Mouse (Mus musculus) CD4-positive, CD25-positive, alpha-beta regulatory T cell, adult 2 months (primary cell): ENCODE results near the gene Cpox.
A peak's percentile ranks its signal among the peaks of the same experiment; 100 is the strongest.

Experiments
- DNase-seq: peaks from one replicate; pipeline ENCODE4 v3.0.0-alpha.2; 2012; ENCODE audit warnings: low read depth, low spot score

The Cpox gene

GRCm38 (mm10) chr16:58669264-58669663 is 828 bp upstream of the Cpox start:
- no peak for DNase-seq

GRCm38 (mm10) chr16:58670643-58671042 is 551 bp downstream of the Cpox start:
- peak; percentile 48 for DNase-seq

GRCm38 (mm10) chr16:58671212-58671985 is 1.3 kb downstream of the Cpox start:
- DNase-seq: no peak

GRCm38 (mm10) chr16:58672396-58672795 is 2.3 kb downstream of the Cpox start:
- no peak for DNase-seq

- no peak for DNase-seq
Measured at GRCm38 (mm10) chr16:58673811-58674410, 3.8 kb downstream of the Cpox start.

- no peak for DNase-seq
Measured at GRCm38 (mm10) chr16:58675256-58675655, 5.2 kb downstream of the Cpox start.

- DNase-seq: no peak
Measured at GRCm38 (mm10) chr16:58676156-58676555, 6.1 kb downstream of the Cpox start.

GRCm38 (mm10) chr16:58676633-58677032 is 6.5 kb downstream of the Cpox start:
- DNase-seq: no peak

GRCm38 (mm10) chr16:58677491-58677890 is 7.4 kb downstream of the Cpox start:
- no peak for DNase-seq

GRCm38 (mm10) chr16:58678660-58679059 is 8.6 kb downstream of the Cpox start:
- peak; percentile 46 for DNase-seq

GRCm38 (mm10) chr16:58682046-58682445 is 12.0 kb downstream of the Cpox start:
- no peak for DNase-seq

- no peak for DNase-seq
Measured at GRCm38 (mm10) chr16:58682870-58683269, 12.8 kb downstream of the Cpox start.

GRCm38 (mm10) chr16:58683911-58684310 is 13.8 kb downstream of the Cpox start:
- DNase-seq: no peak

- peak; percentile 44 for DNase-seq
Measured at GRCm38 (mm10) chr16:58684537-58684936, 14.4 kb downstream of the Cpox start.

GRCm38 (mm10) chr16:58685548-58686537 is 15.8 kb downstream of the Cpox start:
- DNase-seq: peak; percentile 57

- no peak for DNase-seq
Measured at GRCm38 (mm10) chr16:58688534-58688933, 18.4 kb downstream of the Cpox start.

- DNase-seq: no peak
Measured at GRCm38 (mm10) chr16:58689555-58690169, 19.6 kb downstream of the Cpox start.

GRCm38 (mm10) chr16:58690322-58690732 is 20.2 kb downstream of the Cpox start:
- peak; percentile 53 for DNase-seq

- DNase-seq: peak; percentile 49
Measured at GRCm38 (mm10) chr16:58694091-58694490, 24.0 kb downstream of the Cpox start.

GRCm38 (mm10) chr16:58696796-58697195 is 26.7 kb downstream of the Cpox start:
- peak; percentile 58 for DNase-seq

GRCm38 (mm10) chr16:58697261-58697660 is 27.2 kb downstream of the Cpox start:
- DNase-seq: no peak

- DNase-seq: no peak
Measured at GRCm38 (mm10) chr16:58700174-58700573, 30.1 kb downstream of the Cpox start.
